Mouse (Mus musculus) lung, postnatal 0 days (tissue): Measurements from ENCODE around the gene Cdc42bpg. TPM values are rescaled to one million over a fixed set of nuclear protein-coding genes. Genes with fewer than 3 reads are reported as not detected.

Experiments
- ATAC-seq: fragments of 200-750 bp; cut with Nextera tagmentation; 2 replicates; pipeline ENCODE4 v1.8.0; 2017; ENCODE audit warnings: moderate library complexity
- DNase-seq: peaks from one replicate; pipeline ENCODE4 v3.0.0-alpha.2; 2016; ENCODE audit warnings: low spot score
- H3K27ac ChIP-seq: fragments of 300-500 bp; sonication (generic); 2 replicates; pipeline ENCODE4 v1.5.1; 2014; ENCODE audit warnings: antibody characterized with exemption, mild to moderate bottlenecking, low read length, mixed read lengths
- H3K27me3 ChIP-seq: fragments of 300-500 bp; sonication (generic); replicated peaks from 2 replicates; pipeline ENCODE4 v1.6.1; 2014; ENCODE audit warnings: low read length, mixed read lengths; ENCODE audit not compliant: insufficient read depth
- H3K36me3 ChIP-seq: fragments of 300-500 bp; sonication (generic); 2 replicates; pipeline ENCODE4 v1.6.1; 2014; ENCODE audit warnings: low read length, mixed read lengths; ENCODE audit not compliant: insufficient read depth
- H3K4me1 ChIP-seq: fragments of 300-500 bp; sonication (generic); 2 replicates; pipeline ENCODE4 v1.6.1; 2014; ENCODE audit warnings: antibody characterized with exemption, low read depth, low read length, mixed read lengths; ENCODE audit not compliant: insufficient read depth
- H3K4me2 ChIP-seq: fragments of 300-500 bp; sonication (generic); replicated peaks from 2 replicates; pipeline ENCODE4 v1.6.1; 2014; ENCODE audit warnings: low read depth, mild to moderate bottlenecking, low read length, moderate library complexity, mixed read lengths
- H3K4me3 ChIP-seq: fragments of 300-500 bp; sonication (generic); 2 replicates; pipeline ENCODE4 v1.5.1; 2014; ENCODE audit warnings: low read depth, low read length
- H3K9ac ChIP-seq: fragments of 300-500 bp; sonication (generic); replicated peaks from 2 replicates; pipeline ENCODE4 v1.6.1; 2014; ENCODE audit warnings: low read depth, mild to moderate bottlenecking
- H3K9me3 ChIP-seq: fragments of 300-500 bp; sonication (generic); 2 replicates; pipeline ENCODE4 v1.6.1; 2016; ENCODE audit warnings: low read length, mixed read lengths
- CTCF ChIP-seq: IDR thresholded peaks from 2 replicates; pipeline ENCODE4 v1.5.1; 2016; ENCODE audit warnings: antibody characterized with exemption, mild to moderate bottlenecking
- EP300 ChIP-seq: IDR thresholded peaks from 2 replicates; pipeline ENCODE4 v1.6.1; 2016; ENCODE audit warnings: antibody characterized with exemption, mild to moderate bottlenecking, control low read depth
- WGBS: fragments of 180-500 bp; shearing (Covaris S2); extraction: QIAGEN DNeasy Blood & Tissue Kit; methylation state at CpG from one replicate; pipeline ENCODE4 v1.1.7; 2014; 5-methylcytosine and 5-hydroxymethylcytosine counted together
- polyA plus RNA-seq: library from polyadenylated mRNA; unstranded; fragments of >200 nt; fragmentation: Nextera tagmentation; extraction: Ambion mirVana; gene quantifications from 2 replicates; pipeline ENCODE4 v1.2.1, GENCODE M21; 2015

Gene Cdc42bpg
- polyA plus RNA-seq, 1 experiment from 2014 or later, result 2.8 TPM

GRCm38 (mm10) chr19:6331178-6331577, 24.9 kb downstream of the Cdc42bpg start:
- Histone ChIP-seq H3K9ac (no peak overlapping the region), H3K27me3 (no peaks in the 10 kb centered on the region), H3K36me3 (no peaks in the 10 kb centered on the region), H3K4me3 (no peak overlapping the region), H3K9me3 (no peaks in the 10 kb centered on the region), H3K4me1 (peaks cover 13% of the 10 kb centered on the region), H3K27ac (no peak overlapping the region), H3K4me2 (0 out of 2 replicates have a peak overlapping the region, but pooled peaks have one; percentile 29)
- DNase-seq, result no peak
- no peak for TF ChIP-seq EP300
- no peak for TF ChIP-seq CTCF
- ATAC-seq, result no peak
- WGBS, result 39% methylated on average over 5 of the region's 5 CpGs

- Histone ChIP-seq H3K27me3 (no peaks in the 10 kb centered on the region), H3K9me3 (no peaks in the 10 kb centered on the region), H3K9ac (no peak overlapping the region), H3K4me3 (no peak overlapping the region), H3K36me3 (no peaks in the 10 kb centered on the region), H3K4me2 (0 out of 2 replicates have a peak overlapping the region, but pooled peaks have one; percentile 29), H3K4me1 (peaks cover 17% of the 10 kb centered on the region), H3K27ac (no peak overlapping the region)
- TF ChIP-seq CTCF (peak; percentile 96), EP300 (no peak)
- 23% methylated on average over 13 of the region's 13 CpGs for WGBS
- ATAC-seq (no peak), DNase-seq (peak; percentile 92)
These were observed 25.7 kb downstream of the Cdc42bpg start for GRCm38 (mm10) chr19:6331719-6332516.

- Histone ChIP-seq H3K4me2 (peak overlapping the region; percentile 98), H3K4me1 (peaks cover 17% of the 10 kb centered on the region), H3K4me3 (no peak overlapping the region), H3K9ac (no peak overlapping the region), H3K27ac (peak overlapping the region; percentile 80), H3K27me3 (no peaks in the 10 kb centered on the region), H3K36me3 (0 out of 2 replicates have a peak, but pooled peaks cover 2% of the 10 kb centered on the region), H3K9me3 (no peaks in the 10 kb centered on the region)
- 56% methylated on average over 9 of the region's 9 CpGs for WGBS
- ATAC-seq (peak; percentile 4; the same call in 1 of the 2 replicates), DNase-seq (peak; percentile 47)
- TF ChIP-seq EP300, result no peak
- TF ChIP-seq CTCF, result no peak
These were observed 27.7 kb downstream of the Cdc42bpg start for GRCm38 (mm10) chr19:6333761-6334595.

GRCm38 (mm10) chr19:6334673-6335457, 28.6 kb downstream of the Cdc42bpg start, which contains the start of gene Men1:
Gene Men1, plus strand, starts transcription at chr19:6334979.
- H3K4me1 ChIP-seq, result peaks cover 21% of the 10 kb centered on the region
- DNase-seq, result peak; percentile 100
- WGBS, result 2% methylated on average over 43 of the region's 43 CpGs
- peak within 1 kb of the TSS; percentile 79 for H3K4me3 ChIP-seq
- 0 out of 2 replicates have a peak, but pooled peaks cover 10% of the 10 kb centered on the region for H3K36me3 ChIP-seq
- H3K27ac ChIP-seq, result peak within 1 kb of the TSS; percentile 80
- ATAC-seq, result peak; percentile 97
- peak within 1 kb of the TSS; percentile 98 for H3K4me2 ChIP-seq
- H3K27me3 ChIP-seq, result no peaks in the 10 kb centered on the region
- no peaks in the 10 kb centered on the region for H3K9me3 ChIP-seq
- TF ChIP-seq EP300, result peak; percentile 44; the same call in 1 of the 2 replicates
- TF ChIP-seq CTCF, result peak; percentile 74
- peak within 1 kb of the TSS; percentile 69 for H3K9ac ChIP-seq

- Histone ChIP-seq H3K9ac (peak overlapping the region; percentile 69), H3K4me1 (peaks cover 26% of the 10 kb centered on the region), H3K27me3 (no peaks in the 10 kb centered on the region), H3K36me3 (0 out of 2 replicates have a peak, but pooled peaks cover 13% of the 10 kb centered on the region), H3K4me3 (peak overlapping the region; percentile 79), H3K9me3 (no peaks in the 10 kb centered on the region), H3K27ac (peak overlapping the region; percentile 62), H3K4me2 (peak overlapping the region; percentile 98)
- WGBS, result under 1% methylated on average over 25 of the region's 25 CpGs
- ATAC-seq (peak; percentile 12), DNase-seq (no peak)
- TF ChIP-seq CTCF, result peak; percentile 32
- TF ChIP-seq EP300, result no peak
These were observed 29.2 kb downstream of the Cdc42bpg start for GRCm38 (mm10) chr19:6335458-6335827.
